Mouse (Mus musculus): ENCODE measurements around the gene Cldn1.
A peak's percentile ranks its signal among the peaks of the same experiment; 100 is the strongest.

Cldn1 gene

GRCm38 (mm10) chr16:26371325-26372053 lies at the start of gene Cldn1:
Gene Cldn1 (minus strand): TSS chr16:26371841.
- DNase-seq = peak; percentile 92

GRCm38 (mm10) chr16:26418616-26419015 lies 47.0 kb upstream of the Cldn1 start:
- no peak for DNase-seq

GRCm38 (mm10) chr16:26404070-26404469 lies 32.4 kb upstream of the Cldn1 start:
- DNase-seq = no peak

- DNase-seq = no peak
Measured at GRCm38 (mm10) chr16:26400971-26401370, 29.3 kb upstream of the Cldn1 start.

GRCm38 (mm10) chr16:26400549-26400948 lies 28.9 kb upstream of the Cldn1 start:
- DNase-seq = no peak

GRCm38 (mm10) chr16:26390936-26391335 lies 19.3 kb upstream of the Cldn1 start:
- no peak for DNase-seq

GRCm38 (mm10) chr16:26386159-26386558 lies 14.5 kb upstream of the Cldn1 start:
- no peak for DNase-seq

GRCm38 (mm10) chr16:26384112-26384649 lies 12.5 kb upstream of the Cldn1 start:
- DNase-seq = no peak

- DNase-seq = no peak
Measured at GRCm38 (mm10) chr16:26377170-26377569, 5.5 kb upstream of the Cldn1 start.

GRCm38 (mm10) chr16:26370127-26370526 lies 1.5 kb downstream of the Cldn1 start:
- no peak for DNase-seq

GRCm38 (mm10) chr16:26369044-26369730 lies 2.5 kb downstream of the Cldn1 start:
- no peak for DNase-seq

- no peak for DNase-seq
Measured at GRCm38 (mm10) chr16:26368121-26368520, 3.5 kb downstream of the Cldn1 start.

GRCm38 (mm10) chr16:26360694-26361093 lies 10.9 kb downstream of the Cldn1 start:
- DNase-seq = no peak

- no peak for DNase-seq
Measured at GRCm38 (mm10) chr16:26359619-26360018, 12.0 kb downstream of the Cldn1 start.

- DNase-seq = no peak
Measured at GRCm38 (mm10) chr16:26358898-26359297, 12.7 kb downstream of the Cldn1 start.

- DNase-seq = no peak
Measured at GRCm38 (mm10) chr16:26357863-26358780, 13.5 kb downstream of the Cldn1 start.

- no peak for DNase-seq
Measured at GRCm38 (mm10) chr16:26355513-26355912, 16.1 kb downstream of the Cldn1 start.

- DNase-seq = no peak
Measured at GRCm38 (mm10) chr16:26350786-26351185, 20.9 kb downstream of the Cldn1 start.

GRCm38 (mm10) chr16:26348809-26349208 lies 22.8 kb downstream of the Cldn1 start:
- DNase-seq = no peak

GRCm38 (mm10) chr16:26316281-26316680 lies 55.4 kb downstream of the Cldn1 start:
- no peak for DNase-seq

- DNase-seq = no peak
Measured at GRCm38 (mm10) chr16:26314815-26315214, 56.8 kb downstream of the Cldn1 start.

- DNase-seq = no peak
Measured at GRCm38 (mm10) chr16:26309402-26309801, 62.2 kb downstream of the Cldn1 start.
